Mouse (Mus musculus): Measurements from ENCODE around the gene Sept11. TPM values are rescaled to one million over a fixed set of nuclear protein-coding genes. Genes with fewer than 3 reads are reported as not detected.

Gene Sept11
- total and polyA plus RNA-seq, 2 experiments from 2014 or later = 104 TPM

DNA sequence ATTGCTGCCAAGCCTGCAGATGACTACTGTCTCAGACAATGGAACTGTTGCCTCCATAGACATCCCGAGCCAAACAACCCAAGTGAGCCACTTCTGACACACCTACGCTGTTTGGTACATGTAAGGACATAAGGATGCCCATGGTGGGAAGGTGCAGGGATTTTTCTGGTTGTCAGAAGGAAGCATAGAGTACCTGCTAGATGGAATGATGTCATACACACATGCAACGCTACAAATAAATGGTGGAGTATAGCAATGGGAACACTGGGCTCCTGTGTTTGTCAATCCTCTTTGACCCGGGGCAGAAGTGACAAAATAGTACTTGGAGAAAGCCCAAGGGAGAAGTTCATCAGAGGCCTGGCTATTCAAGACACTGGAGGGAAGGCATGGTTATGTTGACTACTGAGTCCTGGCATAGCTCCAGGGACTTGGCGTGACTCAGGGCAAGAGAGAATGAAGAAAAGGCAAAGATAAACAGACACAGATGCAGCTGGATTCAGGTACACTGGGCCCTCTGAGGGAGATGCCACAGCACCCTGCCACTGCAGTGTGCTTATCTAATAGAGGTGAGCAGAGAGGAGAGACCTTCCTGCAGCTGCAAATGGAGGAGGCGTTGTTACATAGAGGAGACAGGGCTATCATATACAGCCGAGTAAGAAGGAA is 15.4 kb upstream of the Sept11 start:
- Histone ChIP-seq H3K36me3 (ENCODE audit: insufficient read depth) (no peaks in the 10 kb centered on the region), H3K4me2 (ENCODE audit: low read depth) (no peak overlapping the region), H3K9ac (no peak overlapping the region), H3K4me3 (ENCODE audit: low read depth, low read length) (no peak overlapping the region), H3K9me3 (ENCODE audit: low read length) (0 out of 2 replicates have a peak, but pooled peaks cover 6% of the 10 kb centered on the region), H3K27me3 (ENCODE audit: insufficient read depth, low read length) (no peaks in the 10 kb centered on the region), H3K27ac (ENCODE audit: low read depth, low read length) (no peak overlapping the region), H3K4me1 (ENCODE audit: insufficient read depth) (no peaks in the 10 kb centered on the region)
- ATAC-seq = no peak
- DNase-seq = no peak
- 82% methylated on average over 7 of the region's 7 CpGs for WGBS
- TF ChIP-seq CTCF (IDR thresholded peaks at IDR 0.05; ENCODE audit: low read depth) = no peak

GRCm38 (mm10) chr5:93079596-93079995 is 13.6 kb upstream of the Sept11 start:
- Histone ChIP-seq H3K36me3 (ENCODE audit: insufficient read depth) (no peaks in the 10 kb centered on the region), H3K27me3 (ENCODE audit: insufficient read depth, low read length) (no peaks in the 10 kb centered on the region), H3K9ac (no peak overlapping the region), H3K4me3 (ENCODE audit: low read depth, low read length) (no peak overlapping the region), H3K9me3 (ENCODE audit: low read length) (0 out of 2 replicates have a peak, but pooled peaks cover 6% of the 10 kb centered on the region), H3K27ac (ENCODE audit: low read depth, low read length) (no peak overlapping the region), H3K4me2 (ENCODE audit: low read depth) (no peak overlapping the region), H3K4me1 (ENCODE audit: insufficient read depth) (no peaks in the 10 kb centered on the region)
- DNase-seq (no peak), ATAC-seq (no peak)
- TF ChIP-seq CTCF (IDR thresholded peaks at IDR 0.05; ENCODE audit: low read depth) = no peak
- WGBS = 93% methylated on average over 3 of the region's 3 CpGs

GRCm38 (mm10) chr5:93085015-93085598 is 8.1 kb upstream of the Sept11 start:
- H3K27ac ChIP-seq (ENCODE audit: low read depth, low read length) = no peak overlapping the region
- no peaks in the 10 kb centered on the region for H3K4me1 ChIP-seq (ENCODE audit: insufficient read depth)
- no peaks in the 10 kb centered on the region for H3K27me3 ChIP-seq (ENCODE audit: insufficient read depth, low read length)
- 0 out of 2 replicates have a peak, but pooled peaks have one; percentile 4 for TF ChIP-seq CTCF (IDR thresholded peaks at IDR 0.05; ENCODE audit: low read depth)
- H3K9me3 ChIP-seq (ENCODE audit: low read length) = no peaks in the 10 kb centered on the region
- WGBS = 58% methylated on average over 4 of the region's 4 CpGs
- H3K4me2 ChIP-seq (ENCODE audit: low read depth) = no peak overlapping the region
- ATAC-seq (no peak), DNase-seq (no peak)
- H3K4me3 ChIP-seq (ENCODE audit: low read depth, low read length) = no peak overlapping the region
- H3K36me3 ChIP-seq (ENCODE audit: insufficient read depth) = no peaks in the 10 kb centered on the region; the same call in 1 of the 2 replicates
- no peak overlapping the region for H3K9ac ChIP-seq

GRCm38 (mm10) chr5:93085900-93086299 is 7.3 kb upstream of the Sept11 start:
- Histone ChIP-seq H3K27ac (ENCODE audit: low read depth, low read length) (no peak overlapping the region), H3K27me3 (ENCODE audit: insufficient read depth, low read length) (no peaks in the 10 kb centered on the region), H3K4me1 (ENCODE audit: insufficient read depth) (no peaks in the 10 kb centered on the region), H3K4me3 (ENCODE audit: low read depth, low read length) (no peak overlapping the region), H3K36me3 (ENCODE audit: insufficient read depth) (no peaks in the 10 kb centered on the region; the same call in 1 of the 2 replicates), H3K9me3 (ENCODE audit: low read length) (no peaks in the 10 kb centered on the region), H3K4me2 (ENCODE audit: low read depth) (no peak overlapping the region), H3K9ac (no peak overlapping the region)
- ATAC-seq = no peak
- no peak for DNase-seq
- no peak for TF ChIP-seq CTCF (IDR thresholded peaks at IDR 0.05; ENCODE audit: low read depth)
- WGBS = 85% methylated on average over 4 of the region's 4 CpGs

DNA sequence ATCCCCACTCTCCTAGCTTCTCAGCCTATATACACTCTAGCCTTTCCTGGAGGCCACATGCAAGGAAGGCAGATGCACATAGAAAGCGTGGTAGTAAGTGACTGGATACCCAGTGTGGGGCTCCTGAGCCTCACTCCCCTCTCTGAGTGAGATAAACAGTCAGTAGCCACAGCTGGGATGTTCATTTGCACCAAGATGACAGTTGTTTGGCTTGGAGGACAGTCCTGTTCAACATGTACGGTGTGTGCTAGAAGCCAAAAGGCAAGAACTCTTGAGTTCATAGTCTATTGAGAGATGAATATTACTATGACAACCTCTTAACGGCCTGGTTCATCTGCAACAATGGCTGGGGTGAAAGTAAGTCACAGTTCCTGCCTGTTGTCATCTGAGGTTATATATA is 2.0 kb upstream of the Sept11 start:
- no peak for TF ChIP-seq CTCF (IDR thresholded peaks at IDR 0.05; ENCODE audit: low read depth)
- DNase-seq (no peak), ATAC-seq (no peak)
- H3K27me3 ChIP-seq (ENCODE audit: insufficient read depth, low read length) = no peaks in the 10 kb centered on the region
- H3K27ac ChIP-seq (ENCODE audit: low read depth, low read length) = no peak overlapping the region
- no peak overlapping the region for H3K4me3 ChIP-seq (ENCODE audit: low read depth, low read length)
- peaks cover 18% of the 10 kb centered on the region for H3K4me1 ChIP-seq (ENCODE audit: insufficient read depth)
- no peaks in the 10 kb centered on the region; the same call in 1 of the 2 replicates for H3K36me3 ChIP-seq (ENCODE audit: insufficient read depth)
- H3K9ac ChIP-seq = no peak overlapping the region
- H3K4me2 ChIP-seq (ENCODE audit: low read depth) = peak overlapping the region; percentile 83
- 58% methylated on average over 3 of the region's 3 CpGs for WGBS
- H3K9me3 ChIP-seq (ENCODE audit: low read length) = no peaks in the 10 kb centered on the region

DNA sequence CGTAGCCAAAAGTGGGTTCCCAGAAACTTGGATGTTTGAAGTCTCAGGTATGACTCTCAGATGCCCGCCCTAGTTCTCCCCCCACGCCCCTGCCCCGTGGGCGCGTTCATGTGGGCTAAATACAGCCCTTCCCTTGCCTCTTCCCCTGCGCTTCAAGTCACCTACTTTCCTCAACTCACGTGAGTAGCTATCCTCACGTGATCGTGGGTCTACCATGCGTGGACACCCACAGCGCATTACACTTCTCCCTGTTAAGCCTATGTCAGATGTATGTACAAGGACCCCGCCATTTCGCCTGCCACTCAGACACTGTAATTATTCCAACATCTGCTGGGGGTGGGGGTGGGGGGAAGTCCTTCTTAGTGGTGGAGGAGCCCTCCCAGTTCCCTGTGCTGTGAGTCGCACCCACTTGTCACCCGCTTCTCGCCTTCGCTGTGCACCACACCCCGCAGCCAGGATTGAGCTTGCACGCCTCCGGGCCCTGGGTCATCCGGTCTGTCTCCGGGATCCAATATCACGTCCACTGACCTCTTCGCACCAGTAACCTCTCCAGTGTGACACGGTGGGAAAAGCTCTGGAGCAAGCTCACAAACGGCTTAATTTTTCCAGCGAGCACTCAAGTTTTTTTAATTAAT is 973 bp upstream of the Sept11 start:
- ATAC-seq (peak; percentile 12), DNase-seq (peak; percentile 64)
- H3K4me1 ChIP-seq (ENCODE audit: insufficient read depth) = peaks cover 26% of the 10 kb centered on the region
- H3K27me3 ChIP-seq (ENCODE audit: insufficient read depth, low read length) = no peaks in the 10 kb centered on the region
- 4% methylated on average over 28 of the region's 28 CpGs for WGBS
- peak overlapping the region; percentile 83 for H3K4me3 ChIP-seq (ENCODE audit: low read depth, low read length)
- H3K36me3 ChIP-seq (ENCODE audit: insufficient read depth) = no peaks in the 10 kb centered on the region; the same call in 1 of the 2 replicates
- H3K27ac ChIP-seq (ENCODE audit: low read depth, low read length) = peak overlapping the region; percentile 94
- TF ChIP-seq CTCF (IDR thresholded peaks at IDR 0.05; ENCODE audit: low read depth) = no peak
- peak overlapping the region; percentile 83 for H3K4me2 ChIP-seq (ENCODE audit: low read depth)
- no peaks in the 10 kb centered on the region for H3K9me3 ChIP-seq (ENCODE audit: low read length)
- peak overlapping the region; percentile 83 for H3K9ac ChIP-seq

All from forebrain, postnatal 0 days (tissue).